8 mouse cellular contexts compared by ENCODE assay signal in the genomic region with DNA sequence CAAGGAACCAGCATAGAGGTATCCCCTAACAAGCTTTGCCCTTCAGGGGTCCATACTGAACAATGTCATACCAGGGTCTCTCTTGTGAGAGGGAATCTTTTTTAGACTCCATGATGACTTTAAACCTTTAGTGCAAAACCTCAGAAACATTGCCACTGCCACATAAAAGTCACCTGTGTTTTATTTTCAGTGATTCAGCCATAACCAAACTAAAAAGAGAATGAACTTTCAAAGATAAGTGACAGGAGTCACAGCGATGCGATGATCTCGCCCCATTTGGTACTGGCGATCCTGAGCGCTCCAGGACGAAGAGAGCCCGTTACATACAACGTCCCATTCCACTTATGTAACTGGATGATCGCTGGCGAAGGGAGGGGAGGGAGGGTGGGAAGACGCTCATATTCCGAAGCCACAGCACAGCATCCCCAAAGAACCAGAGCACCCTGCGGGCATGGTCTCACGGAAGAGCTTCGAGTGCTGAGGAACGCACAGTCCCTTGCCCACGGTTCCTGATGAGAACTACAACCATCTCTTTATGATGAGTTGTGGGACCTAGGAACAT. TPM values are rescaled to one million over a fixed set of nuclear protein-coding genes. Genes with fewer than 3 reads are reported as not detected.
A peak's percentile ranks its signal among the peaks of the same experiment; 100 is the strongest.
DNase-seq lines count a peak whose midpoint lies in the region; ATAC-seq and TF ChIP-seq lines count a peak whose summit lies in the region.

No protein-coding gene starts in this region.

- no peak for TF ChIP-seq POLR2A in CH12.LX (IDR thresholded peaks at IDR 0.05; ENCODE audit: low read depth, low read length)

- dilution Hi-C loops in CH12.LX (cut with MboI; ENCODE audit: extremely low pct_ligation_motif_present, extremely low pct_unique_long_range_greater_than_20kb, low sequenced_read_pairs), result no loop called here

- peak overlapping the region; percentile 68 to 98 (median 75) for H3K4me3 ChIP-seq in CH12.LX (replicated peaks in 1 of 3; ENCODE audit: low read depth in 2 of 3, low read length in 2 of 3, poor library complexity in 1 of 3)
- H3K4me3 ChIP-seq in hindbrain, embryonic 15.5 days, result peak overlapping the region; percentile 59

- no peak for TF ChIP-seq CTCF in CH12.LX (conservative IDR thresholded peaks at IDR 0.05 in 1 of 2, IDR thresholded peaks at IDR 0.05 in 1 of 2; ENCODE audit: low read depth in 2 of 2, low read length in 2 of 2)

- in situ Hi-C loops in CH12.LX (cut with MboI; ENCODE audit: low pct_ligation_motif_present, low pct_unique_long_range_greater_than_20kb, low sequenced_read_pairs), result no loop called here

- no peak for ATAC-seq in hindbrain, embryonic 15.5 days (ENCODE audit: low FRiP score, low read depth)

- H3K79me2 ChIP-seq in CH12.LX (replicated peaks; ENCODE audit: control insufficient read depth, extremely low read depth, insufficient read depth, poor library complexity, severe bottlenecking), result peaks cover 31% of the 10 kb centered on the region

- peak overlapping the region; percentile 96 for H3K27ac ChIP-seq in CH12.LX (ENCODE audit: insufficient read depth, low read depth)
- peak overlapping the region; percentile 97 for H3K27ac ChIP-seq in hindbrain, embryonic 15.5 days (replicated peaks)

- 19% methylated on average over 17 of the region's 17 CpGs for WGBS in hindbrain, embryonic 15.5 days

- no peak for TF ChIP-seq EP300 in CH12.LX (IDR thresholded peaks at IDR 0.05; ENCODE audit: low read length)

- H3K4me2 ChIP-seq in CH12.LX (ENCODE audit: insufficient read depth, low read depth, poor library complexity, severe bottlenecking), result peak overlapping the region; percentile 82
- H3K4me2 ChIP-seq in hindbrain, embryonic 15.5 days, result peak overlapping the region; percentile 57

- peaks cover 0 to 21% of the 10 kb centered on the region in 2 experiments; a peak in 2 of 4 replicates for H3K4me1 ChIP-seq in CH12.LX (ENCODE audit: control insufficient read depth in 1 of 2, insufficient read depth in 2 of 2)
- H3K4me1 ChIP-seq in hindbrain, embryonic 15.5 days (replicated peaks), result peaks cover 21% of the 10 kb centered on the region

- H3K9me3 ChIP-seq in CH12.LX (replicated peaks; ENCODE audit: low read length), result no peaks in the 10 kb centered on the region
- H3K9me3 ChIP-seq in hindbrain, embryonic 15.5 days, result no peaks in the 10 kb centered on the region

- peaks cover 1 to 5% of the 10 kb centered on the region in 2 experiments for H3K36me3 ChIP-seq in CH12.LX (replicated peaks in 1 of 2; ENCODE audit: control insufficient read depth in 1 of 2, insufficient read depth in 1 of 2, low read length in 1 of 2)
- no peaks in the 10 kb centered on the region for H3K36me3 ChIP-seq in hindbrain, embryonic 15.5 days

- DNase-seq in heart, adult 11 months, result peak; percentile 93
- DNase-seq in heart, adult 8-10 months (ENCODE audit: low spot score), result no peak
- DNase-seq in CH12.LX (ENCODE audit: extremely low read depth), result no peak
- peak; percentile 44 for DNase-seq in cerebellum, adult 9-11 months
- DNase-seq in lung, postnatal 25 days (ENCODE audit: low spot score), result peak; percentile 13
- DNase-seq in ovary, postnatal 14 days (ENCODE audit: low spot score), result no peak
- no peak for DNase-seq in yolk sac, embryonic 10.5 days (ENCODE audit: low spot score)

- H3K9ac ChIP-seq in CH12.LX (ENCODE audit: insufficient read depth, low read depth), result peak overlapping the region; percentile 97
- H3K9ac ChIP-seq in hindbrain, embryonic 15.5 days, result peak overlapping the region; percentile 79

- no peak for TF ChIP-seq RAD21 in CH12.LX (IDR thresholded peaks at IDR 0.05; ENCODE audit: low read depth, low read length)

- no peaks in the 10 kb centered on the region for H3K27me3 ChIP-seq in CH12.LX (replicated peaks)
- no peaks in the 10 kb centered on the region for H3K27me3 ChIP-seq in hindbrain, embryonic 15.5 days

TF ChIP-seq in CH12.LX, 34 proteins besides CTCF, POLR2A, EP300 and RAD21:
- TF ChIP-seq USF2 (conservative IDR thresholded peaks at IDR 0.05; ENCODE audit: low read depth, low read length) (no peak), NRF1 (IDR thresholded peaks at IDR 0.05; ENCODE audit: low read depth, low read length) (no peak)

RNA-seq across cellular contexts. Expression of a gene that starts 42.9 kb away (rescaled TPM):
- total RNA-seq in heart, adult 8-10 months (2022), result not detected
- total RNA-seq in CH12.LX (2012; rRNA removed) (not detected in 2 replicates), CH12.LX (2014; rRNA removed) (not detected in 2 replicates)
- polyA plus RNA-seq in CH12.LX (2012; ENCODE audit: insufficient read length, low read depth), result not detected in 2 replicates
- polyA plus RNA-seq in hindbrain, embryonic 15.5 days (2015; fragmentation: Nextera tagmentation; extraction: Ambion mirVana), result not detected in 2 replicates

RNA-seq across cellular contexts. Expression of a gene that starts 50.8 kb away (rescaled TPM):
- 10 to 100 TPM; 25.3 to 36.9 (median 31.0) TPM for total RNA-seq in heart, adult 8-10 months (2022)
- total RNA-seq in CH12.LX (2012; rRNA removed), result 12.0 and 12.3 TPM in 2 replicates
- 9.9 and 12.2 TPM in 2 replicates for total RNA-seq in CH12.LX (2014; rRNA removed)
- polyA plus RNA-seq in CH12.LX (2012; ENCODE audit: insufficient read length, low read depth), result 12.0 and 15.5 TPM in 2 replicates
- polyA plus RNA-seq in hindbrain, embryonic 15.5 days (2015; fragmentation: Nextera tagmentation; extraction: Ambion mirVana), result 12.8 and 13.6 TPM in 2 replicates

Comparison
In these comparisons a context has a peak if more than half of its experiments do, and no peak if none do; other contexts are left out.
1. DNase-seq: peak in heart, adult 11 months (single experiment), cerebellum, adult 9-11 months (single experiment) and lung, postnatal 25 days (single experiment); none in heart, adult 8-10 months (single experiment), CH12.LX (single experiment), ovary, postnatal 14 days (single experiment) and yolk sac, embryonic 10.5 days (single experiment).